Comparison of ENCODE assay signal across 8 mouse cellular contexts in genomic region chr10:40683868-40684253, GRCm38 (mm10). TPM values are rescaled to one million over a fixed set of nuclear protein-coding genes. Genes with fewer than 3 reads are reported as not detected.
DNase-seq lines count a peak whose midpoint lies in the region; ATAC-seq and TF ChIP-seq lines count a peak whose summit lies in the region.

No protein-coding gene starts in this region.

- H3K4me3 ChIP-seq in lung, adult 2 months (replicated peaks; ENCODE audit: extremely low read depth, low read depth, low read length): peak overlapping the region; percentile 76
- H3K4me3 ChIP-seq in forebrain, embryonic 14.5 days (ENCODE audit: low read depth, low read length): peak overlapping the region; percentile 48
- H3K4me3 ChIP-seq in intestine, embryonic 16.5 days (ENCODE audit: low read length): peak overlapping the region; percentile 71; the same call in 1 of the 2 replicates
- peak overlapping the region; percentile 49 for H3K4me3 ChIP-seq in neural tube, embryonic 14.5 days (ENCODE audit: low read depth, low read length)
- no peak overlapping the region for H3K4me3 ChIP-seq in thymus, adult 2 months (ENCODE audit: control insufficient read depth, insufficient read depth, low read length)

- no peak for TF ChIP-seq CTCF in lung, adult 2 months (IDR thresholded peaks at IDR 0.05; ENCODE audit: insufficient read depth, low read length)
- no peak for TF ChIP-seq CTCF in thymus, adult 2 months (IDR thresholded peaks at IDR 0.05; ENCODE audit: borderline replicate concordance, control insufficient read depth, extremely low read depth, insufficient read depth, low read length, poor library complexity)

- no peaks in the 10 kb centered on the region for H3K9me3 ChIP-seq in forebrain, embryonic 14.5 days (replicated peaks; ENCODE audit: control insufficient read depth, low read length)
- no peaks in the 10 kb centered on the region for H3K9me3 ChIP-seq in intestine, embryonic 16.5 days (ENCODE audit: control insufficient read depth, low read length)
- no peaks in the 10 kb centered on the region for H3K9me3 ChIP-seq in neural tube, embryonic 14.5 days (ENCODE audit: control insufficient read depth, low read length)

- H3K4me1 ChIP-seq in lung, adult 2 months (ENCODE audit: control insufficient read depth, insufficient read depth, low read length): peaks cover 9% of the 10 kb centered on the region
- H3K4me1 ChIP-seq in forebrain, embryonic 14.5 days (ENCODE audit: control insufficient read depth, insufficient read depth, low read length): peaks cover 6% of the 10 kb centered on the region; the same call in 1 of the 2 replicates
- H3K4me1 ChIP-seq in intestine, embryonic 16.5 days (ENCODE audit: control insufficient read depth, insufficient read depth, low read length): no peaks in the 10 kb centered on the region
- H3K4me1 ChIP-seq in neural tube, embryonic 14.5 days (ENCODE audit: control insufficient read depth, insufficient read depth, low read length): peaks cover 11% of the 10 kb centered on the region
- H3K4me1 ChIP-seq in thymus, adult 2 months (replicated peaks; ENCODE audit: control insufficient read depth, insufficient read depth, low read length): no peaks in the 10 kb centered on the region

- no peak overlapping the region for H3K27ac ChIP-seq in forebrain, embryonic 14.5 days (ENCODE audit: low read depth, low read length)
- no peak overlapping the region; the same call in 1 of the 2 replicates for H3K27ac ChIP-seq in intestine, embryonic 16.5 days (ENCODE audit: low read length)
- no peak overlapping the region for H3K27ac ChIP-seq in neural tube, embryonic 14.5 days (ENCODE audit: low read depth, low read length)
- no peak overlapping the region for H3K27ac ChIP-seq in thymus, adult 2 months (ENCODE audit: control insufficient read depth, insufficient read depth, low read length)

- H3K4me2 ChIP-seq in forebrain, embryonic 14.5 days (ENCODE audit: low read length): peak overlapping the region; percentile 97
- H3K4me2 ChIP-seq in intestine, embryonic 16.5 days (ENCODE audit: low read depth, low read length): peak overlapping the region; percentile 99
- peak overlapping the region; percentile 98 for H3K4me2 ChIP-seq in neural tube, embryonic 14.5 days (ENCODE audit: low read depth, low read length)

- no peak for TF ChIP-seq POLR2A in lung, adult 2 months (IDR thresholded peaks at IDR 0.05; ENCODE audit: borderline replicate concordance, extremely low read depth, low read depth, low read length)
- no peak for TF ChIP-seq POLR2A in thymus, adult 2 months (IDR thresholded peaks at IDR 0.05; ENCODE audit: control insufficient read depth, extremely low read depth, insufficient read depth, low read length, poor library complexity)

- no peaks in the 10 kb centered on the region for H3K36me3 ChIP-seq in forebrain, embryonic 14.5 days (ENCODE audit: control insufficient read depth, insufficient read depth, low read length)
- H3K36me3 ChIP-seq in intestine, embryonic 16.5 days (ENCODE audit: control insufficient read depth, insufficient read depth, low read length): no peaks in the 10 kb centered on the region
- no peaks in the 10 kb centered on the region for H3K36me3 ChIP-seq in neural tube, embryonic 14.5 days (ENCODE audit: control insufficient read depth, insufficient read depth, low read length)
- no peaks in the 10 kb centered on the region for H3K36me3 ChIP-seq in thymus, adult 2 months (ENCODE audit: control insufficient read depth, insufficient read depth, low read length)

- WGBS in lung, adult 2 months: 54% methylated on average over 9 of the region's 9 CpGs
- 60% methylated on average over 9 of the region's 9 CpGs for WGBS in forebrain, embryonic 14.5 days
- WGBS in intestine, embryonic 16.5 days: 58% methylated on average over 9 of the region's 9 CpGs
- 61% methylated on average over 9 of the region's 9 CpGs for WGBS in neural tube, embryonic 14.5 days
- WGBS in thymus, adult 2 months: 68% methylated on average over 9 of the region's 9 CpGs

- ATAC-seq in forebrain, embryonic 14.5 days: no peak
- ATAC-seq in intestine, embryonic 16.5 days: no peak; the same call in 1 of the 2 replicates
- 0 out of 2 replicates have a peak, but pooled peaks have one; percentile 9 for ATAC-seq in neural tube, embryonic 14.5 days (ENCODE audit: low read depth)

- H3K9ac ChIP-seq in forebrain, embryonic 14.5 days (ENCODE audit: low read length): no peak overlapping the region
- H3K9ac ChIP-seq in intestine, embryonic 16.5 days (ENCODE audit: low read depth, low read length): no peak overlapping the region; the same call in 1 of the 2 replicates
- H3K9ac ChIP-seq in neural tube, embryonic 14.5 days (replicated peaks; ENCODE audit: low read depth, low read length): no peak overlapping the region

- H3K27me3 ChIP-seq in forebrain, embryonic 14.5 days (replicated peaks; ENCODE audit: control insufficient read depth, insufficient read depth, low read length): no peaks in the 10 kb centered on the region
- no peaks in the 10 kb centered on the region for H3K27me3 ChIP-seq in intestine, embryonic 16.5 days (replicated peaks; ENCODE audit: control insufficient read depth, insufficient read depth, low read length)
- no peaks in the 10 kb centered on the region for H3K27me3 ChIP-seq in neural tube, embryonic 14.5 days (ENCODE audit: control insufficient read depth, insufficient read depth, low read length)
- peaks cover 4% of the 10 kb centered on the region; the same call in 1 of the 2 replicates for H3K27me3 ChIP-seq in thymus, adult 2 months (ENCODE audit: control insufficient read depth, insufficient read depth, low read length)

- DNase-seq in lung, adult 2 months: no peak
- DNase-seq in lung, postnatal 4 days: no peak
- no peak for DNase-seq in forebrain, embryonic 14.5 days (ENCODE audit: low spot score)
- no peak for DNase-seq in thymus, adult 2 months
- DNase-seq in spleen, adult 18-20 months: no peak
- no peak for DNase-seq in layer of hippocampus, adult 9-10 months (ENCODE audit: low spot score)

RNA-seq across cellular contexts. Expression of gene Mettl24, which starts 0.8 kb away (rescaled TPM):
- polyA plus RNA-seq in lung, adult 2 months (2012; rRNA removed): 16.9 and 18.2 TPM in 2 replicates
- polyA plus RNA-seq in forebrain, embryonic 14.5 days (2014; fragmentation: Nextera tagmentation; extraction: Ambion mirVana): 0.23 and 0.29 TPM in 2 replicates
- 3.0 and 3.2 TPM in 2 replicates for polyA plus RNA-seq in intestine, embryonic 16.5 days (2015; fragmentation: Nextera tagmentation; extraction: Ambion mirVana)
- polyA plus RNA-seq in neural tube, embryonic 14.5 days (2014; fragmentation: Nextera tagmentation; extraction: Ambion mirVana): 0.83 and 1.1 TPM in 2 replicates
- polyA plus RNA-seq in thymus, adult 2 months (2012; rRNA removed): 0.23 and 0.36 TPM in 2 replicates

RNA-seq across cellular contexts. Expression of gene Ddo, which starts 54.0 kb away (rescaled TPM):
- 9.1 and 11.3 TPM in 2 replicates for polyA plus RNA-seq in lung, adult 2 months (2012; rRNA removed)
- polyA plus RNA-seq in forebrain, embryonic 14.5 days (2014; fragmentation: Nextera tagmentation; extraction: Ambion mirVana): 0.75 and 0.79 TPM in 2 replicates
- polyA plus RNA-seq in intestine, embryonic 16.5 days (2015; fragmentation: Nextera tagmentation; extraction: Ambion mirVana): 0.45 and 0.72 TPM in 2 replicates
- polyA plus RNA-seq in neural tube, embryonic 14.5 days (2014; fragmentation: Nextera tagmentation; extraction: Ambion mirVana): 0.53 and 1.0 TPM in 2 replicates
- polyA plus RNA-seq in thymus, adult 2 months (2012; rRNA removed): 2.0 and 3.7 TPM in 2 replicates
